Mouse (Mus musculus) liver, embryonic 12.5 days (tissue): ENCODE results near the gene Cel. TPM values are rescaled to one million over a fixed set of nuclear protein-coding genes. Genes with fewer than 3 reads are reported as not detected.

ENCODE experiments used
- ATAC-seq: fragments of 200-750 bp; cut with Nextera tagmentation; 2 replicates; pipeline ENCODE4 v1.8.0; 2017; ENCODE audit warnings: moderate number of reproducible peaks, mild to moderate bottlenecking, moderate library complexity
- H3K27ac ChIP-seq: fragments of 300-500 bp; sonication (generic); 2 replicates; pipeline ENCODE4 v1.5.1; 2016; ENCODE audit warnings: mild to moderate bottlenecking
- H3K27me3 ChIP-seq: fragments of 300-500 bp; sonication (generic); replicated peaks from 2 replicates; pipeline ENCODE4 v1.6.1; 2016; ENCODE audit warnings: mild to moderate bottlenecking, moderate library complexity
- H3K36me3 ChIP-seq: fragments of 300-500 bp; sonication (generic); 2 replicates; pipeline ENCODE4 v1.6.1; 2016; ENCODE audit warnings: mild to moderate bottlenecking, moderate library complexity
- H3K4me1 ChIP-seq: fragments of 300-500 bp; sonication (generic); 2 replicates; pipeline ENCODE4 v1.6.1; 2016
- H3K4me2 ChIP-seq: fragments of 300-500 bp; sonication (generic); 2 replicates; pipeline ENCODE4 v1.6.1; 2016; ENCODE audit warnings: mild to moderate bottlenecking, moderate library complexity
- H3K4me3 ChIP-seq: fragments of 300-500 bp; sonication (generic); 2 replicates; pipeline ENCODE4 v1.5.1; 2016; ENCODE audit warnings: mild to moderate bottlenecking, moderate library complexity
- H3K9ac ChIP-seq: fragments of 300-500 bp; sonication (generic); 2 replicates; pipeline ENCODE4 v1.6.1; 2016; ENCODE audit warnings: mild to moderate bottlenecking, moderate library complexity
- H3K9me3 ChIP-seq: fragments of 300-500 bp; sonication (generic); replicated peaks from 2 replicates; pipeline ENCODE4 v1.6.1; 2016; ENCODE audit warnings: mild to moderate bottlenecking, moderate library complexity
- WGBS: fragments of 180-500 bp; shearing (Covaris S2); methylation state at CpG from one replicate; pipeline ENCODE4 v1.1.7; 2016; ENCODE audit not compliant: insufficient replicate concordance; 5-methylcytosine and 5-hydroxymethylcytosine counted together
- polyA plus RNA-seq: library from polyadenylated mRNA; unstranded; fragments of >200 nt; fragmentation: Nextera tagmentation; extraction: Ambion mirVana; gene quantifications from 2 replicates; pipeline ENCODE4 v1.2.1, GENCODE M21; 2016

Gene Cel
- polyA plus RNA-seq, 1 experiment from 2014 or later = not detected

- peaks cover 99% of the 10 kb centered on the region for H3K4me1 ChIP-seq
- H3K9ac ChIP-seq = peak overlapping the region; percentile 76
These were observed 36.3 kb upstream of the Cel start for GRCm38 (mm10) chr2:28599569-28599900.

GRCm38 (mm10) chr2:28598692-28599568 is 35.7 kb upstream of the Cel start:
- no peaks in the 10 kb centered on the region for H3K36me3 ChIP-seq
- peak overlapping the region; percentile 76 for H3K9ac ChIP-seq
- peaks cover 100% of the 10 kb centered on the region for H3K4me1 ChIP-seq
- peaks cover 4% of the 10 kb centered on the region; the same call in 1 of the 2 replicates for H3K9me3 ChIP-seq
- peak overlapping the region; percentile 13 for H3K4me3 ChIP-seq
- peak overlapping the region; percentile 64 for H3K4me2 ChIP-seq
- no peaks in the 10 kb centered on the region for H3K27me3 ChIP-seq
- 12% methylated on average over 12 of the region's 12 CpGs for WGBS
- no peak for ATAC-seq
- peak overlapping the region; percentile 96 for H3K27ac ChIP-seq

More at GRCm38 (mm10) chr2:28599569-28599900, 36.3 kb upstream of the Cel start:
- Histone ChIP-seq H3K4me3 (no peak overlapping the region), H3K36me3 (no peaks in the 10 kb centered on the region), H3K27ac (peak overlapping the region; percentile 96), H3K9me3 (peaks cover 4% of the 10 kb centered on the region; the same call in 1 of the 2 replicates), H3K27me3 (no peaks in the 10 kb centered on the region), H3K4me2 (peak overlapping the region; percentile 64)
- no peak for ATAC-seq
- 16% methylated on average over 6 of the region's 6 CpGs for WGBS

- peak overlapping the region; percentile 96 for H3K27ac ChIP-seq
- peak overlapping the region; percentile 64 for H3K4me2 ChIP-seq
- peak overlapping the region; percentile 76 for H3K9ac ChIP-seq
- peak overlapping the region; percentile 13 for H3K4me3 ChIP-seq
- H3K9me3 ChIP-seq = peaks cover 4% of the 10 kb centered on the region; the same call in 1 of the 2 replicates
- 14% methylated on average over 7 of the region's 7 CpGs for WGBS
- peaks cover 99% of the 10 kb centered on the region for H3K4me1 ChIP-seq
- no peaks in the 10 kb centered on the region for H3K27me3 ChIP-seq
- H3K36me3 ChIP-seq = no peaks in the 10 kb centered on the region
- peak; percentile 83 for ATAC-seq
These were observed 34.7 kb upstream of the Cel start for GRCm38 (mm10) chr2:28597733-28598547.

GRCm38 (mm10) chr2:28596998-28597397 is 33.8 kb upstream of the Cel start:
- H3K36me3 ChIP-seq = no peaks in the 10 kb centered on the region
- H3K27ac ChIP-seq = peak overlapping the region; percentile 96
- H3K9ac ChIP-seq = peak overlapping the region; percentile 76; the same call in 1 of the 2 replicates
- H3K4me3 ChIP-seq = no peak overlapping the region
- H3K27me3 ChIP-seq = no peaks in the 10 kb centered on the region
- H3K4me2 ChIP-seq = peak overlapping the region; percentile 64
- peaks cover 4% of the 10 kb centered on the region; the same call in 1 of the 2 replicates for H3K9me3 ChIP-seq
- ATAC-seq = no peak
- WGBS = 65% methylated on average over 7 of the region's 7 CpGs
- H3K4me1 ChIP-seq = peaks cover 97% of the 10 kb centered on the region

GRCm38 (mm10) chr2:28596021-28596420 is 32.8 kb upstream of the Cel start:
- WGBS = 16% methylated on average over 7 of the region's 7 CpGs
- Histone ChIP-seq H3K4me1 (peaks cover 87% of the 10 kb centered on the region), H3K9ac (peak overlapping the region; percentile 40), H3K9me3 (peaks cover 4% of the 10 kb centered on the region; the same call in 1 of the 2 replicates), H3K4me2 (0 out of 2 replicates have a peak overlapping the region, but pooled peaks have one; percentile 16), H3K36me3 (no peaks in the 10 kb centered on the region), H3K4me3 (no peak overlapping the region), H3K27me3 (peaks cover 3% of the 10 kb centered on the region; the same call in 1 of the 2 replicates), H3K27ac (peak overlapping the region; percentile 96)
- peak; percentile 42 for ATAC-seq

- 5% methylated on average over 15 of the region's 15 CpGs for WGBS
- 0 out of 2 replicates have a peak overlapping the region, but pooled peaks have one; percentile 27 for H3K9ac ChIP-seq
- H3K4me3 ChIP-seq = no peak overlapping the region
These were observed 29.6 kb upstream of the Cel start for GRCm38 (mm10) chr2:28592809-28593208.

GRCm38 (mm10) chr2:28591479-28591878 is 28.3 kb upstream of the Cel start:
- H3K9me3 ChIP-seq = no peaks in the 10 kb centered on the region
- WGBS = 44% methylated on average over 2 of the region's 2 CpGs
- no peak for ATAC-seq
- H3K4me1 ChIP-seq = peaks cover 50% of the 10 kb centered on the region
- H3K9ac ChIP-seq = no peak overlapping the region
- H3K27ac ChIP-seq = no peak overlapping the region
- peaks cover 8% of the 10 kb centered on the region for H3K27me3 ChIP-seq
- no peak overlapping the region for H3K4me2 ChIP-seq
- H3K36me3 ChIP-seq = no peaks in the 10 kb centered on the region
- no peak overlapping the region for H3K4me3 ChIP-seq

More at GRCm38 (mm10) chr2:28592809-28593208, 29.6 kb upstream of the Cel start:
- no peaks in the 10 kb centered on the region for H3K36me3 ChIP-seq
- H3K27ac ChIP-seq = no peak overlapping the region
- peaks cover 4% of the 10 kb centered on the region; the same call in 1 of the 2 replicates for H3K9me3 ChIP-seq
- peak; percentile 46; the same call in 1 of the 2 replicates for ATAC-seq
- H3K4me1 ChIP-seq = peaks cover 55% of the 10 kb centered on the region
- H3K27me3 ChIP-seq = peaks cover 8% of the 10 kb centered on the region; the same call in 1 of the 2 replicates
- H3K4me2 ChIP-seq = peak overlapping the region; percentile 54

- H3K27me3 ChIP-seq = peaks cover 8% of the 10 kb centered on the region
- H3K36me3 ChIP-seq = no peaks in the 10 kb centered on the region
- no peak overlapping the region for H3K9ac ChIP-seq
- no peak for ATAC-seq
- peaks cover 32% of the 10 kb centered on the region for H3K4me1 ChIP-seq
- H3K4me3 ChIP-seq = no peak overlapping the region
- H3K9me3 ChIP-seq = no peaks in the 10 kb centered on the region
- 13% methylated on average over 1 of the region's 1 CpGs for WGBS
- H3K4me2 ChIP-seq = no peak overlapping the region
- no peak overlapping the region for H3K27ac ChIP-seq
These were observed 25.4 kb upstream of the Cel start for GRCm38 (mm10) chr2:28588574-28588973.

GRCm38 (mm10) chr2:28585730-28586129 is 22.5 kb upstream of the Cel start:
- Histone ChIP-seq H3K9me3 (no peaks in the 10 kb centered on the region), H3K27ac (no peak overlapping the region), H3K4me2 (no peak overlapping the region), H3K36me3 (peaks cover 4% of the 10 kb centered on the region; the same call in 1 of the 2 replicates), H3K4me1 (peaks cover 38% of the 10 kb centered on the region), H3K27me3 (peaks cover 5% of the 10 kb centered on the region; the same call in 1 of the 2 replicates), H3K9ac (no peak overlapping the region), H3K4me3 (no peak overlapping the region)
- no peak for ATAC-seq
- 40% methylated on average over 2 of the region's 2 CpGs for WGBS

- no peak for ATAC-seq
- H3K4me3 ChIP-seq = no peak overlapping the region
- no peak overlapping the region for H3K9ac ChIP-seq
- no peak overlapping the region for H3K4me2 ChIP-seq
- 17% methylated on average over 6 of the region's 6 CpGs for WGBS
- no peaks in the 10 kb centered on the region for H3K9me3 ChIP-seq
- H3K27ac ChIP-seq = no peak overlapping the region
- peaks cover 38% of the 10 kb centered on the region for H3K4me1 ChIP-seq
- H3K36me3 ChIP-seq = peaks cover 9% of the 10 kb centered on the region
- H3K27me3 ChIP-seq = no peaks in the 10 kb centered on the region; the same call in 1 of the 2 replicates
These were observed 21.9 kb upstream of the Cel start for GRCm38 (mm10) chr2:28585043-28585571.

- Histone ChIP-seq H3K4me1 (peaks cover 38% of the 10 kb centered on the region), H3K4me3 (peak within 1 kb of the TSS; percentile 78), H3K36me3 (peaks cover 24% of the 10 kb centered on the region), H3K9me3 (no peaks in the 10 kb centered on the region), H3K27ac (peak within 1 kb of the TSS; percentile 77), H3K27me3 (no peaks in the 10 kb centered on the region; the same call in 1 of the 2 replicates), H3K9ac (peak within 1 kb of the TSS; percentile 75), H3K4me2 (peak within 1 kb of the TSS; percentile 76)
- no peak for ATAC-seq
- 69% methylated on average over 9 of the region's 9 CpGs for WGBS
These were observed 20.4 kb upstream of the Cel start, which contains the start of gene Gtf3c5 for GRCm38 (mm10) chr2:28583651-28584050. Gtf3c5 (minus strand) TSS chr2:28583751.
